Mouse (Mus musculus) forebrain, embryonic 16.5 days (tissue): ENCODE results near the gene Fhl3. TPM values are rescaled to one million over a fixed set of nuclear protein-coding genes. Genes with fewer than 3 reads are reported as not detected.
"Not testable (repeated sequence)": the region's sequence is repeated elsewhere in the genome, so short reads cannot be mapped to it uniquely, and the experiment has no call there.

Experiments
- ATAC-seq: fragments of 200-750 bp; cut with Nextera tagmentation; 2 replicates; pipeline ENCODE4 v1.8.0; 2017; ENCODE audit warnings: mild to moderate bottlenecking, moderate library complexity
- H3K27ac ChIP-seq: fragments of 300-500 bp; sonication (generic); 2 replicates; pipeline ENCODE4 v1.5.1; 2014; ENCODE audit warnings: low read length, control low read depth
- H3K27me3 ChIP-seq: fragments of 300-500 bp; sonication (generic); replicated peaks from 2 replicates; pipeline ENCODE4 v1.6.1; 2014; ENCODE audit warnings: low read length; ENCODE audit not compliant: control insufficient read depth, insufficient read depth
- H3K36me3 ChIP-seq: fragments of 300-500 bp; sonication (generic); 2 replicates; pipeline ENCODE4 v1.6.1; 2014; ENCODE audit not compliant: control insufficient read depth, insufficient read depth
- H3K4me1 ChIP-seq: fragments of 300-500 bp; sonication (generic); replicated peaks from 2 replicates; pipeline ENCODE4 v1.6.1; 2014; ENCODE audit warnings: low read length; ENCODE audit not compliant: control insufficient read depth, insufficient read depth
- H3K4me2 ChIP-seq: fragments of 300-500 bp; sonication (generic); 2 replicates; pipeline ENCODE4 v1.6.1; 2014; ENCODE audit warnings: mild to moderate bottlenecking, low read length, control low read depth
- H3K4me3 ChIP-seq: fragments of 300-500 bp; sonication (generic); replicated peaks from 2 replicates; pipeline ENCODE4 v1.5.1; 2014; ENCODE audit warnings: mild to moderate bottlenecking, low read length, control low read depth
- H3K9ac ChIP-seq: fragments of 300-500 bp; sonication (generic); replicated peaks from 2 replicates; pipeline ENCODE4 v1.6.1; 2014; ENCODE audit warnings: low read depth, low read length, control low read depth
- H3K9me3 ChIP-seq: fragments of 300-500 bp; sonication (generic); 2 replicates; pipeline ENCODE4 v1.6.1; 2016; ENCODE audit warnings: low read length; ENCODE audit not compliant: control insufficient read depth
- WGBS: fragments of 180-500 bp; shearing (Covaris S2); extraction: QIAGEN DNeasy Blood & Tissue Kit; methylation state at CpG from one replicate; pipeline ENCODE4 v1.1.7; 2014; 5-methylcytosine and 5-hydroxymethylcytosine counted together
- polyA plus RNA-seq: library from polyadenylated mRNA; unstranded; fragments of >200 nt; fragmentation: Nextera tagmentation; extraction: Ambion mirVana; gene quantifications from 2 replicates; pipeline ENCODE4 v1.2.1, GENCODE M21; 2015

The Fhl3 gene
- polyA plus RNA-seq, 1 experiment from 2014 or later: 1.9 TPM

- no peak overlapping the region for H3K9ac ChIP-seq
- H3K27ac ChIP-seq: no peak overlapping the region
- WGBS: 23% methylated on average over 11 of the region's 11 CpGs
Observed at GRCm38 (mm10) chr4:124704797-124705474, 4.4 kb downstream of the Fhl3 start.

GRCm38 (mm10) chr4:124705661-124706269 is 5.3 kb downstream of the Fhl3 start:
- no peak overlapping the region for H3K4me2 ChIP-seq
- H3K4me3 ChIP-seq: no peak overlapping the region
- peaks cover 44% of the 10 kb centered on the region for H3K4me1 ChIP-seq
- no peaks in the 10 kb centered on the region for H3K36me3 ChIP-seq
- ATAC-seq: no peak
- no peak overlapping the region for H3K9ac ChIP-seq
- no peaks in the 10 kb centered on the region for H3K9me3 ChIP-seq
- no peak overlapping the region for H3K27ac ChIP-seq
- peaks cover 10% of the 10 kb centered on the region for H3K27me3 ChIP-seq
- WGBS: 87% methylated on average over 23 of the region's 23 CpGs

More at GRCm38 (mm10) chr4:124704797-124705474, 4.4 kb downstream of the Fhl3 start:
- Histone ChIP-seq H3K4me1 (peaks cover 50% of the 10 kb centered on the region), H3K4me2 (no peak overlapping the region), H3K4me3 (no peak overlapping the region), H3K27me3 (peaks cover 10% of the 10 kb centered on the region), H3K9me3 (no peaks in the 10 kb centered on the region), H3K36me3 (no peaks in the 10 kb centered on the region)
- ATAC-seq: no peak

GRCm38 (mm10) chr4:124707381-124708199 is 7.1 kb downstream of the Fhl3 start:
- 90% methylated on average over 25 of the region's 25 CpGs for WGBS
- Histone ChIP-seq H3K27me3 (peaks cover 10% of the 10 kb centered on the region), H3K4me1 (peaks cover 28% of the 10 kb centered on the region)
- not testable (repeated sequence) for H3K4me3 ChIP-seq, H3K9me3 ChIP-seq, ATAC-seq, H3K4me2 ChIP-seq, H3K9ac ChIP-seq, H3K36me3 ChIP-seq, H3K27ac ChIP-seq

- WGBS: 30% methylated on average over 1 of the region's 1 CpGs
- Histone ChIP-seq H3K27me3 (peaks cover 10% of the 10 kb centered on the region), H3K4me2 (peak overlapping the region; percentile 59; the same call in 1 of the 2 replicates), H3K4me1 (peaks cover 28% of the 10 kb centered on the region)
- not testable (repeated sequence) for H3K9me3 ChIP-seq, H3K4me3 ChIP-seq, H3K36me3 ChIP-seq, H3K9ac ChIP-seq, H3K27ac ChIP-seq, ATAC-seq
Observed at GRCm38 (mm10) chr4:124708200-124708517, 7.7 kb downstream of the Fhl3 start.

GRCm38 (mm10) chr4:124708518-124709477 is 8.3 kb downstream of the Fhl3 start:
- peak overlapping the region; percentile 59 for H3K4me2 ChIP-seq

GRCm38 (mm10) chr4:124709961-124710446 is 9.5 kb downstream of the Fhl3 start:
- Histone ChIP-seq H3K4me2 (peak overlapping the region; percentile 35), H3K27ac (no peak overlapping the region), H3K4me3 (no peak overlapping the region), H3K27me3 (peaks cover 10% of the 10 kb centered on the region), H3K9ac (0 out of 2 replicates have a peak overlapping the region, but pooled peaks have one; percentile 5), H3K36me3 (no peaks in the 10 kb centered on the region), H3K9me3 (no peaks in the 10 kb centered on the region), H3K4me1 (peaks cover 16% of the 10 kb centered on the region)
- no peak for ATAC-seq
- WGBS: 7% methylated on average over 18 of the region's 18 CpGs

More at GRCm38 (mm10) chr4:124708518-124709477, 8.3 kb downstream of the Fhl3 start:
- peak; percentile 49; the same call in 1 of the 2 replicates for ATAC-seq
- H3K9me3 ChIP-seq: no peaks in the 10 kb centered on the region
- peak overlapping the region; percentile 35 for H3K4me3 ChIP-seq
- no peaks in the 10 kb centered on the region for H3K36me3 ChIP-seq
- H3K9ac ChIP-seq: peak overlapping the region; percentile 50
- peaks cover 23% of the 10 kb centered on the region for H3K4me1 ChIP-seq
- 2% methylated on average over 41 of the region's 41 CpGs for WGBS
- peaks cover 10% of the 10 kb centered on the region for H3K27me3 ChIP-seq
- peak overlapping the region; percentile 23; the same call in 1 of the 2 replicates for H3K27ac ChIP-seq

GRCm38 (mm10) chr4:124710776-124711291 is 10.3 kb downstream of the Fhl3 start:
- Histone ChIP-seq H3K4me2 (no peak overlapping the region), H3K4me3 (no peak overlapping the region), H3K36me3 (no peaks in the 10 kb centered on the region), H3K9me3 (no peaks in the 10 kb centered on the region), H3K4me1 (peaks cover 24% of the 10 kb centered on the region), H3K27ac (no peak overlapping the region), H3K9ac (no peak overlapping the region), H3K27me3 (peaks cover 10% of the 10 kb centered on the region)
- ATAC-seq: no peak
- WGBS: 11% methylated on average over 5 of the region's 5 CpGs

- Histone ChIP-seq H3K9ac (no peak overlapping the region), H3K4me2 (no peak overlapping the region), H3K36me3 (peaks cover 3% of the 10 kb centered on the region; the same call in 1 of the 2 replicates), H3K4me1 (peaks cover 31% of the 10 kb centered on the region), H3K9me3 (no peaks in the 10 kb centered on the region), H3K4me3 (no peak overlapping the region), H3K27me3 (peaks cover 10% of the 10 kb centered on the region), H3K27ac (no peak overlapping the region)
- ATAC-seq: no peak
- 85% methylated on average over 6 of the region's 6 CpGs for WGBS
Observed at GRCm38 (mm10) chr4:124712618-124713017, 12.1 kb downstream of the Fhl3 start.
